Comparison of ENCODE assay signal across 14 mouse cellular contexts in the genomic region with DNA sequence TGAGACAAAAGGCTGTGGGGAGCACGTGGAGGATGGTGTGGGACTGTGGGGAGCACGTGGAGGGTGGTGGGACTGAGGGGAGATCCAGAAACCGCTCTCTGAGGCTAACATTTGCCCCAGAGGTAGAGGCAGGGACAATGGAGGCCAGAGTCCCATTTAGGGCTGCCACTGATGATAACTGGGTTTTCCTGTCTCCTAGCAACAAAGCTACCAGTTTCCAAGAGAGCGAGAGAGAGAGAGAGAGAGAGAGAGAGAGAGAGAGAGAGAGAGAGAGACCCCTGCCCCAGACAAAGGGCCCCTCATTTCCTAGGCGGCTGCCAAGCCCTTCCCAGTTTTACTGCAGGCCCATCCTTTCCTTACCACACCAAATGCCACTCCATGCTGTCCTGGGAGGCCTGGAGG. TPM values are rescaled to one million over a fixed set of nuclear protein-coding genes. Genes with fewer than 3 reads are reported as not detected.
A peak's percentile ranks its signal among the peaks of the same experiment; 100 is the strongest.
DNase-seq lines count a peak whose midpoint lies in the region; ATAC-seq lines count a peak whose summit lies in the region.
"Had no signal": no experiment of that assay in that cellular context is flagged by ENCODE, and none has a peak within 500 bp of the region (broad histone marks: within the 10 kb centered on the region; RNA-seq: fewer than 3 reads in every experiment).

No protein-coding gene starts in this region.

- H3K27ac ChIP-seq in hindbrain, embryonic 10.5 days: peak overlapping the region; percentile 92
- 0 out of 2 replicates have a peak overlapping the region, but pooled peaks have one; percentile 12 for H3K27ac ChIP-seq in limb, embryonic 10.5 days
- H3K27ac ChIP-seq in neural tube, embryonic 14.5 days (ENCODE audit: low read depth, low read length): peak overlapping the region; percentile 83
- H3K27ac ChIP-seq: liver, embryonic 15.5 days; stomach, embryonic 15.5 days had no signal

- DNase-seq in embryo, embryonic 9.5 days (ENCODE audit: extremely low spot score): peak; percentile 40
- peak; percentile 46 for DNase-seq in hindbrain, embryonic 10.5 days (ENCODE audit: low spot score)
- DNase-seq in limb, embryonic 10.5 days (ENCODE audit: low spot score): no peak
- DNase-seq in kidney, adult 9 months: no peak
- no peak for DNase-seq in thymus, postnatal 25 days
- DNase-seq in right cerebral cortex, postnatal 25 days: no peak
- DNase-seq: cerebellum, postnatal 36 days; lung, postnatal 4 days; right cerebral cortex, postnatal 4 days had no signal

- no peaks in the 10 kb centered on the region for H3K9me3 ChIP-seq in hindbrain, embryonic 10.5 days
- no peaks in the 10 kb centered on the region for H3K9me3 ChIP-seq in limb, embryonic 10.5 days (replicated peaks)
- H3K9me3 ChIP-seq in neural tube, embryonic 14.5 days (ENCODE audit: control insufficient read depth, low read length): no peaks in the 10 kb centered on the region
- H3K9me3 ChIP-seq: liver, embryonic 15.5 days; stomach, embryonic 15.5 days had no signal

- 0 out of 2 replicates have a peak, but pooled peaks cover 10% of the 10 kb centered on the region for H3K36me3 ChIP-seq in hindbrain, embryonic 10.5 days
- peaks cover 20% of the 10 kb centered on the region for H3K36me3 ChIP-seq in limb, embryonic 10.5 days
- H3K36me3 ChIP-seq in neural tube, embryonic 14.5 days (ENCODE audit: control insufficient read depth, insufficient read depth, low read length): no peaks in the 10 kb centered on the region; the same call in none of the 2 replicates
- H3K36me3 ChIP-seq: liver, embryonic 15.5 days; stomach, embryonic 15.5 days had no signal

- no peak overlapping the region; the same call in 1 of the 2 replicates for H3K9ac ChIP-seq in neural tube, embryonic 14.5 days (replicated peaks; ENCODE audit: low read depth, low read length)
- H3K9ac ChIP-seq: liver, embryonic 15.5 days; stomach, embryonic 15.5 days had no signal

- peak overlapping the region; percentile 21; the same call in 1 of the 2 replicates for H3K4me3 ChIP-seq in hindbrain, embryonic 10.5 days
- no peak overlapping the region for H3K4me3 ChIP-seq in limb, embryonic 10.5 days
- H3K4me3 ChIP-seq in neural tube, embryonic 14.5 days (ENCODE audit: low read depth, low read length): no peak overlapping the region
- H3K4me3 ChIP-seq: erythroblast, embryonic 14.5 days; liver, embryonic 15.5 days; stomach, embryonic 15.5 days had no signal

- H3K27me3 ChIP-seq in hindbrain, embryonic 10.5 days (ENCODE audit: insufficient read depth, poor library complexity, severe bottlenecking): peaks cover 11% of the 10 kb centered on the region
- H3K27me3 ChIP-seq in limb, embryonic 10.5 days (ENCODE audit: low read depth, poor library complexity, severe bottlenecking): no peaks in the 10 kb centered on the region
- no peaks in the 10 kb centered on the region for H3K27me3 ChIP-seq in neural tube, embryonic 14.5 days (ENCODE audit: control insufficient read depth, insufficient read depth, low read length)
- H3K27me3 ChIP-seq: liver, embryonic 15.5 days; stomach, embryonic 15.5 days had no signal

- ATAC-seq in neural tube, embryonic 14.5 days (ENCODE audit: low read depth): peak; percentile 33; the same call in 1 of the 2 replicates

- H3K4me1 ChIP-seq in hindbrain, embryonic 10.5 days (replicated peaks): peaks cover 80% of the 10 kb centered on the region
- H3K4me1 ChIP-seq in limb, embryonic 10.5 days: peaks cover 23% of the 10 kb centered on the region
- H3K4me1 ChIP-seq in neural tube, embryonic 14.5 days (ENCODE audit: control insufficient read depth, insufficient read depth, low read length): peaks cover 82% of the 10 kb centered on the region
- H3K4me1 ChIP-seq: liver, embryonic 15.5 days had no signal

- no peak overlapping the region for H3K4me2 ChIP-seq in neural tube, embryonic 14.5 days (ENCODE audit: low read depth, low read length)
- H3K4me2 ChIP-seq: heart, embryonic 11.5 days; liver, embryonic 15.5 days had no signal

- WGBS in hindbrain, embryonic 10.5 days: 20% methylated on average over 5 of the region's 5 CpGs
- 64% methylated on average over 5 of the region's 5 CpGs for WGBS in limb, embryonic 10.5 days
- WGBS in neural tube, embryonic 14.5 days: 10% methylated on average over 5 of the region's 5 CpGs

RNA-seq across cellular contexts. Expression of a gene that starts 33.4 kb away (rescaled TPM):
- 10.0 and 13.9 TPM in 2 replicates for polyA plus RNA-seq in hindbrain, embryonic 10.5 days (2016; fragmentation: Nextera tagmentation; extraction: Ambion mirVana)
- polyA plus RNA-seq in limb, embryonic 10.5 days (2016; fragmentation: Nextera tagmentation; extraction: Ambion mirVana): 7.3 and 7.9 TPM in 2 replicates
- polyA plus RNA-seq in neural tube, embryonic 14.5 days (2014; fragmentation: Nextera tagmentation; extraction: Ambion mirVana): 71.4 and 77.5 TPM in 2 replicates

RNA-seq across cellular contexts. Expression of a gene that starts 44.0 kb away (rescaled TPM):
- 225 and 238 TPM in 2 replicates for polyA plus RNA-seq in hindbrain, embryonic 10.5 days (2016; fragmentation: Nextera tagmentation; extraction: Ambion mirVana)
- 242 and 271 TPM in 2 replicates for polyA plus RNA-seq in limb, embryonic 10.5 days (2016; fragmentation: Nextera tagmentation; extraction: Ambion mirVana)
- polyA plus RNA-seq in neural tube, embryonic 14.5 days (2014; fragmentation: Nextera tagmentation; extraction: Ambion mirVana): 104 and 120 TPM in 2 replicates

RNA-seq across cellular contexts. Expression of a gene that starts 54.1 kb away (rescaled TPM):
- 111 and 113 TPM in 2 replicates for polyA plus RNA-seq in hindbrain, embryonic 10.5 days (2016; fragmentation: Nextera tagmentation; extraction: Ambion mirVana)
- polyA plus RNA-seq in limb, embryonic 10.5 days (2016; fragmentation: Nextera tagmentation; extraction: Ambion mirVana): 104 and 117 TPM in 2 replicates
- polyA plus RNA-seq in neural tube, embryonic 14.5 days (2014; fragmentation: Nextera tagmentation; extraction: Ambion mirVana): 82.6 and 91.7 TPM in 2 replicates

Comparison
In these comparisons a context has a peak if more than half of its experiments do, and no peak if none do; other contexts are left out.
1. DNase-seq: peak in embryo, embryonic 9.5 days (single experiment) and hindbrain, embryonic 10.5 days (single experiment); none in limb, embryonic 10.5 days (single experiment), kidney, adult 9 months (single experiment), thymus, postnatal 25 days (single experiment) and right cerebral cortex, postnatal 25 days (single experiment).
2. H3K27ac ChIP-seq: peak in every context shown above with its lines; median percentile 92 in hindbrain, embryonic 10.5 days; 83 in neural tube, embryonic 14.5 days; 12 in limb, embryonic 10.5 days.